Mouse (Mus musculus): ENCODE results near the gene Ccdc190.

The Ccdc190 gene

GRCm38 (mm10) chr1:169928454-169928971, at the start of gene Ccdc190:
TSS of gene Ccdc190 (plus strand) at chr1:169928648.
- Histone ChIP-seq H3K27me3 (ENCODE audit: control insufficient read depth, insufficient read depth, low read length, poor library complexity, severe bottlenecking) (no peaks in the 10 kb centered on the region), H3K36me3 (ENCODE audit: control insufficient read depth, insufficient read depth, low read length, poor library complexity, severe bottlenecking) (no peaks in the 10 kb centered on the region)
- DNase-seq (ENCODE audit: low read depth, low spot score), result no peak

GRCm38 (mm10) chr1:169879060-169879459, 49.4 kb upstream of the Ccdc190 start:
- no peaks in the 10 kb centered on the region for H3K27me3 ChIP-seq (ENCODE audit: control insufficient read depth, insufficient read depth, low read length, poor library complexity, severe bottlenecking)
- no peak for DNase-seq (ENCODE audit: low read depth, low spot score)

DNA sequence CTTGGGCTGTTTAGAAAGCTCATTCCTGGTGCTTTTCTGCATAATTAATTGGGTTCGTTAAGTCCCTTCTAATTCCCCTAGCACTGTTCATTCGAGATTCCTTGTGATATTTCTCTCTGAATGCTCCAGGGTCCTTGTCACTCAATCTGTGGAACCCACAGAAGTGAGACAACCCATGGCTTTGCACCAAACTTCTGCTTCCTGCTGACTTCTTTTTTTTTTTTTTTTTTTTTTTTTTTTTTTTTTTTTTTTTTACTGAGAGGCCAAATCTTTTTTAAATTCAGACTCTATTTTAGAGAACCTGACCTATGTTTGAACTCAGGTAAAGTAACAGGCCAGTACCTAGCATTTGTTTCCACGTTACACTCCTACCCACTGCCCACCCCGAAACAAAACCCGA, 48.3 kb upstream of the Ccdc190 start:
- DNase-seq (ENCODE audit: low read depth, low spot score), result no peak
- Histone ChIP-seq H3K36me3 (ENCODE audit: control insufficient read depth, insufficient read depth, low read length, poor library complexity, severe bottlenecking) (no peaks in the 10 kb centered on the region), H3K27me3 (ENCODE audit: control insufficient read depth, insufficient read depth, low read length, poor library complexity, severe bottlenecking) (no peaks in the 10 kb centered on the region)

More at GRCm38 (mm10) chr1:169879060-169879459, 49.4 kb upstream of the Ccdc190 start:
- no peaks in the 10 kb centered on the region for H3K36me3 ChIP-seq (ENCODE audit: control insufficient read depth, insufficient read depth, low read length, poor library complexity, severe bottlenecking)

DNA sequence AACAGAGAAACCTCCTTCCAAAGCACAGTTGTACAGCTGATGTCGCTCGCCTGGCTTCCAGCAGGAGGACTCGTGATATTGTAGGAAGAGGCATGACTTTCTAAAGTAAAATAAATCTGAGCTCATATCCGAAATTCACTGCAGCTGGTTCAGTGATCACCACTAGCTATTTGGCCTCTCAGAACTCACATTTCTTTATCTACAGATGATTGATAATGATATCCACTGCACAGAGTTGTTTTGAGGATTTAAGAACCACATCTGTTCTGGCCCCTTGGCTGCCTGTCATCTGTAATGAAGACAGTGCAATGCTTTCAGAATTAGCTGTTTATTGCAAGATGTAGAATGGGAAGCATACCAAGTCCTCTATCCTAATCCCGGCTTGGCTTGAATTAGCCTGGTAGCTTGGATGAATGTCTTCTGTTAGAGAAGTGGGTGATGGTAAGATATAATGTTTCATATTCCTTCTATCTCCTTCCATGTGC, 45.3 kb upstream of the Ccdc190 start:
- DNase-seq (ENCODE audit: low read depth, low spot score), result no peak
- no peaks in the 10 kb centered on the region for H3K36me3 ChIP-seq (ENCODE audit: control insufficient read depth, insufficient read depth, low read length, poor library complexity, severe bottlenecking)
- H3K27me3 ChIP-seq (ENCODE audit: control insufficient read depth, insufficient read depth, low read length, poor library complexity, severe bottlenecking), result no peaks in the 10 kb centered on the region

DNA sequence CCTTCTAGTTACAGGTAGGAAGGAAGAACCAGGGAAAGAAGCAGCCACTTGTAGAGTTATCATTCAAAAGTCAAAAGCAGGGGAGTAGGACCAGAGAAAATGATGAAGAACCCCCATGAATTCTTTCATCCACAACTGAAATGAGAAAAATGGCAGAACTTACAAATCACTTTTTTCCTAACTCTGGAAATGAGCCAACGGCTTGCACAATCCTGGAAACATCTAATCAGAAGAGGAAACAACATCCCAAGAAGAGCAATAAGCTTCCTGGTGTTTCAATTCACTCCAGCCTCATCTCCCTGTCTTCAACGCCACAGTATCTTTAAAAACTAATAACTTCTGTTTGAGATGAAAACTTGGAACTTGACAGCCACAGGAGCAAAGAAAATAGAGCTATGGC, 39.2 kb upstream of the Ccdc190 start:
- H3K27me3 ChIP-seq (ENCODE audit: control insufficient read depth, insufficient read depth, low read length, poor library complexity, severe bottlenecking), result no peaks in the 10 kb centered on the region
- DNase-seq (ENCODE audit: low read depth, low spot score), result no peak
- no peaks in the 10 kb centered on the region for H3K36me3 ChIP-seq (ENCODE audit: control insufficient read depth, insufficient read depth, low read length, poor library complexity, severe bottlenecking)

DNA sequence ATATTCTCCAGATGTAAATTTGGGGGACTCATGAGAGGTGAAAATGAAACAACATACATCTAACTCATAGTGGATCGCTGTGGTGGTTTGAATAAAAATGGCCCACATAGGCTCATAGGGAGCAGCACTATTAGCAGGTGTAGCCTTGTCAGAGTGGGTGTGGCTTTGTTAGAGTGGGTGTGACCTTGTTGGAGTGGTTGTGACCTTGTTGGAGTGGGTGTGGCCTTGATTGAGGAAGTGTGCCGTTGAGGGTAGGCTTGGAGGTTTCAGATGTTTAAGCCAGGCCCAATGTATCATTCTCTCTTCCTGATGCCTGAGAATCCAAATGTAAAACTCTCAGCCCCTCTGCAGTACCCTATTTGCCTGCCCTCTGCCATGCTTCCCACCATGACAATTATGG, 34.5 kb upstream of the Ccdc190 start:
- DNase-seq (ENCODE audit: low read depth, low spot score), result no peak
- Histone ChIP-seq H3K36me3 (ENCODE audit: control insufficient read depth, insufficient read depth, low read length, poor library complexity, severe bottlenecking) (no peaks in the 10 kb centered on the region), H3K27me3 (ENCODE audit: control insufficient read depth, insufficient read depth, low read length, poor library complexity, severe bottlenecking) (no peaks in the 10 kb centered on the region)

DNA sequence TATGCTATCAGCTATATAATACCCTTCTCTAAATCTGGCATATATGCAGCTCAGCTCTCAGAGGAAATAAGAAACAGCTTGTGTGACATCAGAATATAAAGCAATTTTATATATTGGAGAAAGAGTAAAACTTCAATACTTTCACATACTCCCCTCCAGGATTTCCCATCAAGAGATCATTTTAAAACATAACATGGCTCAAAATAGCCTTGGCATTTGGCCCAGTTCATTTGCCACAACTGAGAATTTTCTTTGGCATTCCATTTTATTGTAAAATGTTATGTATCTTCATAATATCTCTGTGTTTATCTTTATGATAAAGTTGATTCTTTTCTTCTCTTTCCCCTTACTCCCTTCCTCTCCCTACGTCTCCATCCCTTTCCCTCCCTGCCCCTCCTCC, 32.8 kb upstream of the Ccdc190 start:
- no peaks in the 10 kb centered on the region for H3K36me3 ChIP-seq (ENCODE audit: control insufficient read depth, insufficient read depth, low read length, poor library complexity, severe bottlenecking)
- no peaks in the 10 kb centered on the region for H3K27me3 ChIP-seq (ENCODE audit: control insufficient read depth, insufficient read depth, low read length, poor library complexity, severe bottlenecking)
- DNase-seq (ENCODE audit: low read depth, low spot score), result no peak

- no peak for DNase-seq (ENCODE audit: low read depth, low spot score)
- Histone ChIP-seq H3K27me3 (ENCODE audit: control insufficient read depth, insufficient read depth, low read length, poor library complexity, severe bottlenecking) (no peaks in the 10 kb centered on the region), H3K36me3 (ENCODE audit: control insufficient read depth, insufficient read depth, low read length, poor library complexity, severe bottlenecking) (no peaks in the 10 kb centered on the region)
Measured at GRCm38 (mm10) chr1:169897916-169898315, 30.5 kb upstream of the Ccdc190 start.

GRCm38 (mm10) chr1:169898607-169899006, 29.8 kb upstream of the Ccdc190 start:
- Histone ChIP-seq H3K36me3 (ENCODE audit: control insufficient read depth, insufficient read depth, low read length, poor library complexity, severe bottlenecking) (no peaks in the 10 kb centered on the region), H3K27me3 (ENCODE audit: control insufficient read depth, insufficient read depth, low read length, poor library complexity, severe bottlenecking) (no peaks in the 10 kb centered on the region)
- no peak for DNase-seq (ENCODE audit: low read depth, low spot score)

DNA sequence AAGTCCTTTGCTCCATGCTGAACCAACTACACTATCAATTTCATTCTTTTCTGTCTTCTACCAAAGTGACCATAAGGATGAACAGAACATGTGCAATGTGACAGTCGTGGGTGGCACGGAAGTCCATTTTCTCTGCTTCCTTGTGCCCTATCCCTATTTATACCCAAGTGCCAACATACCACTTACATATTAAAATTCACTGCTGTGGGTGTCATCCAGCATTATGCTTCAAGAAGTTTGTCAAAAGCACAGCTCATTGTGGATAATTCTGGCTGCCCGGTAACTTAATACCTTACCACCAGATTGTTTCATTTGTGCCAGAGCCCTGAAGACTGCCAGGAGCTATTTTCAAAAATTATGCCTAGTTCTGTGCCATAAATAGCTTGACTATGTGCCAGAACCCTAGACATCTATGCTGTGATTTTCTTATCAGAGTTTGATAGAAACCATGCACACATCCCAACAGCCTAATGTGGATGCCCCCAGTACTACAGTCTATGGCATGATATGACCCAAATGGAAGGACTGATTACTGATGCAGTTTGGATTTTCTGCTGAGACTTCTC, 27.6 kb upstream of the Ccdc190 start:
- no peaks in the 10 kb centered on the region for H3K27me3 ChIP-seq (ENCODE audit: control insufficient read depth, insufficient read depth, low read length, poor library complexity, severe bottlenecking)
- H3K36me3 ChIP-seq (ENCODE audit: control insufficient read depth, insufficient read depth, low read length, poor library complexity, severe bottlenecking), result no peaks in the 10 kb centered on the region
- no peak for DNase-seq (ENCODE audit: low read depth, low spot score)

DNA sequence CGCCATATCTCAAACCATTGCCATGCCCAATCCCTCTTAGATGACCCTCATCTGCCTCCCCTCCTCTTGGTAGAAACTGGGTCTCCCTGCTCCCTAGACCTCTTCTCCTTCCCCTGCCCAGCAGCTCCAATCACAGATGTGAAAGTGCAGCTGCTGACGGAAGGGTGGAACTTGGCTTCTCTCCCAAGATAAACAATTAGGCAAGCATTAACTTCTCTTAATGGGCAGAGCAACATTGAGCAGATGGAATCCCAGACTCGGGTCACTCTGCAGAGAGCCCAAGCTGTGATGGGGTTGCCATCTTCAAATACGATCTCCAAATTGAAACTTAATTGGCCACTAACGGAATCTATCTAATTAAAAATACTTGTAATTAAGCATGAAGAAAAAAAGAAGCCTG, 19.3 kb upstream of the Ccdc190 start:
- no peak for DNase-seq (ENCODE audit: low read depth, low spot score)
- no peaks in the 10 kb centered on the region for H3K27me3 ChIP-seq (ENCODE audit: control insufficient read depth, insufficient read depth, low read length, poor library complexity, severe bottlenecking)
- no peaks in the 10 kb centered on the region for H3K36me3 ChIP-seq (ENCODE audit: control insufficient read depth, insufficient read depth, low read length, poor library complexity, severe bottlenecking)

DNA sequence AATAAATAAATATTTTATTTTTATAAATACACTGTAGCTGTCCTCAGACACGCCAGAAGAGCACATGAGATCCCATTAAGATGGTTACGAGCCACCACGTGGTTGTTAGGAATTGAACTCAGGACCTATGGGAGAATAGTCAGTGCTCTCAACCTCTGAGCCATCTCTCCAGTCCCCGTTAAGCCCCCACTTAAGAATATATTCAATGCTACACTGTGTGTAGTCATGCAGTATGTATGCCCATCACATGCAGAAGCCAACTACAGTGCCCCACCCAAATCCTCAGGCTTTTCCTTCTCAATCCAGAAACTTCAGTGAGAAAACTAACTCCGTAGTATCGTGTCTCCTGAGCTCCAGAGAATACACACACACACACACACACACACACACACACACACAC, 18.8 kb upstream of the Ccdc190 start:
- Histone ChIP-seq H3K27me3 (ENCODE audit: control insufficient read depth, insufficient read depth, low read length, poor library complexity, severe bottlenecking) (no peaks in the 10 kb centered on the region), H3K36me3 (ENCODE audit: control insufficient read depth, insufficient read depth, low read length, poor library complexity, severe bottlenecking) (no peaks in the 10 kb centered on the region)
- DNase-seq (ENCODE audit: low read depth, low spot score), result no peak

- Histone ChIP-seq H3K36me3 (ENCODE audit: control insufficient read depth, insufficient read depth, low read length, poor library complexity, severe bottlenecking) (no peaks in the 10 kb centered on the region), H3K27me3 (ENCODE audit: control insufficient read depth, insufficient read depth, low read length, poor library complexity, severe bottlenecking) (no peaks in the 10 kb centered on the region)
- DNase-seq (ENCODE audit: low read depth, low spot score), result no peak
Measured at GRCm38 (mm10) chr1:169910751-169911150, 17.7 kb upstream of the Ccdc190 start.

DNA sequence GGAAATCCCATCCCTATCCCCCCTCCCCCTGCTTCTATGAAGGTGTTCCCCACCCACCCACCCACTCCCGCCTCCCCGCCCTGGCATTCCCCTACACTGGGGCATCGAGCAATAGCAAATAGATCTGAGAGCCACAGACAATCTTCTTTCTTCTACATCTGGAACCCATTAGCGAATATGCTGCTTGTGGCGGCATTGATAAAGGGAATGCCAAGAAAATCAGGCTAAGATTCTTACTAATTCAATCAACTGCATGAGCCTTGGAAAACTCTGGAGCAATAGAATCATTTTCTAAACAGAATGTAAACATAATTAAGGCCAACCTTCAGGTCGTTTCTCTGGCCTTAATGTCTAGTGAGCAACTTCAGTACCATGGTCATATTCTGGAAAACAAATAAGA, 16.9 kb upstream of the Ccdc190 start:
- no peak for DNase-seq (ENCODE audit: low read depth, low spot score)
- Histone ChIP-seq H3K36me3 (ENCODE audit: control insufficient read depth, insufficient read depth, low read length, poor library complexity, severe bottlenecking) (no peaks in the 10 kb centered on the region), H3K27me3 (ENCODE audit: control insufficient read depth, insufficient read depth, low read length, poor library complexity, severe bottlenecking) (no peaks in the 10 kb centered on the region)

GRCm38 (mm10) chr1:169916659-169917058, 11.8 kb upstream of the Ccdc190 start:
- Histone ChIP-seq H3K36me3 (ENCODE audit: control insufficient read depth, insufficient read depth, low read length, poor library complexity, severe bottlenecking) (no peaks in the 10 kb centered on the region; the same call in 1 of the 2 replicates), H3K27me3 (ENCODE audit: control insufficient read depth, insufficient read depth, low read length, poor library complexity, severe bottlenecking) (no peaks in the 10 kb centered on the region; the same call in 1 of the 2 replicates)
- no peak for DNase-seq (ENCODE audit: low read depth, low spot score)
